Mouse (Mus musculus) right cerebral cortex, adult 18-20 months (tissue): ENCODE measurements around the gene Cwc22.

ENCODE experiments used
- DNase-seq: peaks from one replicate; pipeline ENCODE4 v3.0.0; 2022; ENCODE audit warnings: mixed read lengths

Gene Cwc22

GRCm38 (mm10) chr2:77871146-77871545 is 75.0 kb downstream of the Cwc22 start:
- DNase-seq = no peak

GRCm38 (mm10) chr2:77869729-77870280 is 76.4 kb downstream of the Cwc22 start:
- no peak for DNase-seq

GRCm38 (mm10) chr2:77863934-77864333 is 82.2 kb downstream of the Cwc22 start:
- DNase-seq = peak; percentile 40

GRCm38 (mm10) chr2:77863522-77863921 is 82.7 kb downstream of the Cwc22 start:
- peak; percentile 77 for DNase-seq

GRCm38 (mm10) chr2:77841464-77841863 is 104.7 kb downstream of the Cwc22 start:
- peak; percentile 79 for DNase-seq

DNA sequence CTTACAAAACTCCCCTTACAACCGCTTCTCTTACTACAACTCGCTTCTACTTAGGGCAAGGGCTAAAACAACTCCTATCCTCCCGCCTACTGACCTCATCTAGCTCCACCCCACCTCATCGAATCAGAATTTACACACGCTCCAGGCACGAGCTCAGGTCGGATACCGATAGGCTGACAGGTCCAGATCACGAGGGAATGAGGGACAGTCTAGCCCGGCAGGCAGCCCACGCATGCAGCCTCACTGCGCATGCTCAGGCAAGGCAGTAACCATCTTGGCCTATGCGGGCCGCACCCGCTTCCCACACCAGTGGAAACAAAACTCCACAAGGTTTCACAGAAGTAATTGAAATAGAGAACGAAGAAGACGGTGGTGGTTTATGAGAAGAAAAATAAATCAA is 106.6 kb downstream of the Cwc22 start:
- no peak for DNase-seq

- no peak for DNase-seq
Observed at GRCm38 (mm10) chr2:77838688-77839087, 107.5 kb downstream of the Cwc22 start.

GRCm38 (mm10) chr2:77835781-77836180 is 110.4 kb downstream of the Cwc22 start:
- DNase-seq = no peak
